In the genomic region with DNA sequence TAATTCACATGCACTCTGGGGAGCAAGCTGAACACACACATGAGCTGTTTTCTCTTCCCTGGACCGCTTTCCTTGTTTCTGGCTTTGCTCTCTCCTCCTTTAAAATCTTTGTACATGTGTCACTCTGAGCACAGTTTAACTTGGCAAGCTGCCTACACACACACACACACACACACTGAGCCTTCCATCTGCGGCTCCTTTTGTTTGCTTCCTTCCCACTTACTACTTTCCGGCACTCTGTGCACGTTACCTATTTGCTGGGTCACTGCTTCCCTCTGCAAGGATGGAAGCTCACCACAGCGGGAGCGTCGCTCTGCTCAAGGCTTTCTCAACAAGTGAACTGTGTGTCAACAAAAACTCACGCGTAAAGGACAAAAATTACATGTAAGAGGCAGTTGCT, we compare ENCODE assay signal across 9 mouse cellular contexts. TPM values are rescaled to one million over a fixed set of nuclear protein-coding genes. Genes with fewer than 3 reads are reported as not detected.
DNase-seq lines count a peak whose midpoint lies in the region; ATAC-seq and TF ChIP-seq lines count a peak whose summit lies in the region.
"Had no signal": no experiment of that assay in that cellular context is flagged by ENCODE, and none has a peak within 500 bp of the region (broad histone marks: within the 10 kb centered on the region; RNA-seq: fewer than 3 reads in every experiment).

No protein-coding gene starts in this region.

- no peak overlapping the region for H3K4me3 ChIP-seq in embryonic facial prominence, embryonic 12.5 days
- no peak overlapping the region for H3K4me3 ChIP-seq in limb, embryonic 14.5 days (replicated peaks; ENCODE audit: low read length)
- H3K4me3 ChIP-seq: liver, embryonic 13.5 days had no signal

- no peak for TF ChIP-seq POLR2A in limb, embryonic 14.5 days (IDR thresholded peaks at IDR 0.05; ENCODE audit: borderline replicate concordance, extremely low read depth, insufficient read depth, insufficient read length)

- intact Hi-C loops in left cerebral cortex, postnatal 10 days (cut with DNase I): no loop called here
- intact Hi-C loops in heart, postnatal 14 days (cut with DNase I): no loop called here

- H3K36me3 ChIP-seq in embryonic facial prominence, embryonic 12.5 days: no peaks in the 10 kb centered on the region; the same call in 1 of the 2 replicates
- H3K36me3 ChIP-seq in limb, embryonic 14.5 days (ENCODE audit: control insufficient read depth, insufficient read depth, low read length): no peaks in the 10 kb centered on the region
- H3K36me3 ChIP-seq: liver, embryonic 13.5 days had no signal

- no peaks in the 10 kb centered on the region for H3K9me3 ChIP-seq in embryonic facial prominence, embryonic 12.5 days
- H3K9me3 ChIP-seq in limb, embryonic 14.5 days (ENCODE audit: control insufficient read depth, low read length): no peaks in the 10 kb centered on the region
- H3K9me3 ChIP-seq: liver, embryonic 13.5 days had no signal

- H3K27ac ChIP-seq in embryonic facial prominence, embryonic 12.5 days: peak overlapping the region; percentile 36; the same call in 1 of the 2 replicates
- no peak overlapping the region for H3K27ac ChIP-seq in limb, embryonic 14.5 days (replicated peaks; ENCODE audit: low read depth, low read length)
- H3K27ac ChIP-seq: liver, embryonic 13.5 days had no signal

- peak; percentile 23 to 55 for DNase-seq in left cerebral cortex, postnatal 10 days (ENCODE audit: extremely low spot score in 1 of 2, low spot score in 2 of 2)
- DNase-seq in left cerebral cortex, adult 18-20 months (ENCODE audit: low spot score in 2 of 2): no peak
- DNase-seq in heart, postnatal 14 days: peak; percentile 15 to 16
- DNase-seq in limb, embryonic 14.5 days (ENCODE audit: low spot score): peak; percentile 49
- DNase-seq in naive thymus-derived CD4-positive, alpha-beta T cell, adult 2 months (ENCODE audit: low read depth): peak; percentile 12
- no peak for DNase-seq in testis, postnatal 10 days (ENCODE audit: low spot score)
- DNase-seq: liver, embryonic 13.5 days had no signal

- H3K4me2 ChIP-seq in embryonic facial prominence, embryonic 12.5 days (replicated peaks): no peak overlapping the region
- H3K4me2 ChIP-seq in limb, embryonic 14.5 days (replicated peaks; ENCODE audit: low read depth, low read length, severe bottlenecking): no peak overlapping the region
- H3K4me2 ChIP-seq: liver, embryonic 13.5 days had no signal

- 48% methylated on average over 9 of the region's 9 CpGs for WGBS in embryonic facial prominence, embryonic 12.5 days
- 52% methylated on average over 9 of the region's 9 CpGs for WGBS in limb, embryonic 14.5 days

- H3K27me3 ChIP-seq in embryonic facial prominence, embryonic 12.5 days: no peaks in the 10 kb centered on the region
- no peaks in the 10 kb centered on the region for H3K27me3 ChIP-seq in limb, embryonic 14.5 days (ENCODE audit: control insufficient read depth, insufficient read depth, low read length)
- H3K27me3 ChIP-seq: liver, embryonic 13.5 days had no signal

- H3K9ac ChIP-seq in embryonic facial prominence, embryonic 12.5 days: no peak overlapping the region
- no peak overlapping the region for H3K9ac ChIP-seq in limb, embryonic 14.5 days (ENCODE audit: low read depth, low read length, severe bottlenecking)
- H3K9ac ChIP-seq: liver, embryonic 13.5 days had no signal

- H3K4me1 ChIP-seq in embryonic facial prominence, embryonic 12.5 days: peaks cover 10% of the 10 kb centered on the region
- no peaks in the 10 kb centered on the region for H3K4me1 ChIP-seq in limb, embryonic 14.5 days (ENCODE audit: control insufficient read depth, insufficient read depth, low read length)
- H3K4me1 ChIP-seq: liver, embryonic 13.5 days had no signal

- peak; percentile 84 for ATAC-seq in embryonic facial prominence, embryonic 12.5 days (ENCODE audit: insufficient number of reproducible peaks, insufficient read depth, low FRiP score, low TSS enrichment)
- peak; percentile 75 for ATAC-seq in limb, embryonic 14.5 days (ENCODE audit: low FRiP score, low read depth)
- no peak for ATAC-seq in megakaryocyte-erythroid progenitor cell, adult 5-6 weeks (replicated peaks; ENCODE audit: low FRiP score, low TSS enrichment, poor library complexity, severe bottlenecking)

RNA-seq across cellular contexts. Expression of gene Ap1s3, which starts 25.6 kb away (rescaled TPM):
- 1 to 10 TPM; 2.6 to 2.7 TPM for total RNA-seq in left cerebral cortex, postnatal 10 days (2021)
- total RNA-seq in left cerebral cortex, adult 18-20 months (2021): 1 to 10 TPM; 2.9 to 5.3 TPM
- polyA plus RNA-seq in embryonic facial prominence, embryonic 12.5 days (2016; fragmentation: Nextera tagmentation; extraction: Ambion mirVana): 0.18 and 0.25 TPM in 2 replicates
- total RNA-seq in heart, postnatal 14 days (2021): under 1 TPM; 0.45 to 0.68 TPM
- polyA plus RNA-seq in limb, embryonic 14.5 days (2012; rRNA removed): 6.6 and 9.2 TPM in 2 replicates
- polyA plus RNA-seq in limb, embryonic 14.5 days (2014; fragmentation: Nextera tagmentation; extraction: Ambion mirVana): 0.69 and 0.95 TPM in 2 replicates
- total RNA-seq in megakaryocyte-erythroid progenitor cell, adult 5-6 weeks (2014; fragmentation: Nextera tagmentation): 8.4 and 14.0 TPM in 2 replicates
- total RNA-seq in megakaryocyte-erythroid progenitor cell, adult 5-6 weeks (2017): 3.1 and 3.6 TPM in 2 replicates

Comparison
In these comparisons a context has a peak if more than half of its experiments do, and no peak if none do; other contexts are left out.
1. DNase-seq: peak in left cerebral cortex, postnatal 10 days (2 of 2), heart, postnatal 14 days (2 of 2), limb, embryonic 14.5 days (single experiment) and naive thymus-derived CD4-positive, alpha-beta T cell, adult 2 months (single experiment); none in left cerebral cortex, adult 18-20 months (0 of 2) and testis, postnatal 10 days (single experiment).